Mouse (Mus musculus) MEL (cell line): ENCODE data around the gene Ptgir. TPM values are rescaled to one million over a fixed set of nuclear protein-coding genes. Genes with fewer than 3 reads are reported as not detected.

Experiments used
- DNase-seq: peaks from one replicate; pipeline ENCODE4 v3.0.0; 2011; ENCODE audit warnings: low read depth, low spot score
- H3K27ac ChIP-seq: 2 replicates; pipeline ENCODE4 v1.5.1; 2012; ENCODE audit warnings: low read depth, mild to moderate bottlenecking, control low read depth, low read length, moderate library complexity; ENCODE audit not compliant: control insufficient read depth
- H3K27me3 ChIP-seq, 2 experiments: fragments of 150-350 bp in 1 of 2; sonication (generic) in 1 of 2; 2 replicates each; pipeline ENCODE4 v1.6.1; 2012; ENCODE audit warnings: low read length in 2 of 2, mild to moderate bottlenecking in 2 of 2, improper control_type of control experiment in 1 of 2, moderate library complexity in 1 of 2; ENCODE audit not compliant: insufficient read depth in 2 of 2, control insufficient read depth in 1 of 2
- H3K36me3 ChIP-seq, 2 experiments: 2 replicates each; pipeline ENCODE4 v1.6.1; 2012 to 2014; ENCODE audit warnings: low read length in 2 of 2, improper control_type of control experiment in 1 of 2, inconsistent platforms in 1 of 2, mild to moderate bottlenecking in 1 of 2; ENCODE audit not compliant: insufficient read depth in 2 of 2, control insufficient read depth in 1 of 2
- H3K4me1 ChIP-seq, 2 experiments: fragments of 150-350 bp in 1 of 2; sonication (generic) in 1 of 2; 2 replicates each; pipeline ENCODE4 v1.6.1; 2012; ENCODE audit warnings: low read length in 2 of 2, improper control_type of control experiment in 1 of 2, mild to moderate bottlenecking in 1 of 2; ENCODE audit not compliant: insufficient read depth in 2 of 2, control insufficient read depth in 1 of 2
- H3K4me3 ChIP-seq, 2 experiments: fragments of 150-350 bp in 1 of 2; sonication (generic) in 1 of 2; 2 replicates each; pipeline ENCODE4 v1.5.1; 2012; ENCODE audit warnings: low read depth in 2 of 2, low read length in 2 of 2, mild to moderate bottlenecking in 2 of 2, moderate library complexity in 2 of 2, control low read depth in 1 of 2, improper control_type of control experiment in 1 of 2; ENCODE audit not compliant: control insufficient read depth in 1 of 2, insufficient read depth in 1 of 2
- H3K79me2 ChIP-seq: 2 replicates; pipeline ENCODE4 v1.6.1; 2012; ENCODE audit warnings: mild to moderate bottlenecking, low read length, moderate library complexity; ENCODE audit not compliant: control insufficient read depth, poor library complexity, insufficient read depth
- H3K9ac ChIP-seq: 2 replicates; pipeline ENCODE4 v1.6.1; 2012; ENCODE audit warnings: low read depth, mild to moderate bottlenecking, control low read depth, low read length, moderate library complexity; ENCODE audit not compliant: control insufficient read depth, poor library complexity, severe bottlenecking
- H3K9me3 ChIP-seq: fragments of 150-350 bp; sonication (generic); replicated peaks from 2 replicates; pipeline ENCODE4 v1.6.1; 2012; ENCODE audit warnings: mild to moderate bottlenecking, low read length, improper control_type of control experiment, moderate library complexity; ENCODE audit not compliant: insufficient read depth
- E2F4 ChIP-seq: IDR thresholded peaks from 2 replicates; pipeline ENCODE4 v1.6.1; 2011; ENCODE audit warnings: low read depth, low read length, improper control_type of control experiment, borderline replicate concordance
- ELF1 ChIP-seq: IDR thresholded peaks from 2 replicates; pipeline ENCODE4 v1.6.1; 2014; ENCODE audit warnings: low read depth, mild to moderate bottlenecking, inconsistent platforms, low read length, improper control_type of control experiment, moderate library complexity
- EP300 ChIP-seq, 2 experiments: IDR thresholded peaks; 2 replicates each; pipeline ENCODE4 v1.6.1; 2011; ENCODE audit warnings: improper control_type of control experiment in 2 of 2, low read length in 2 of 2, low read depth in 1 of 2, mild to moderate bottlenecking in 1 of 2
- GABPA ChIP-seq: IDR thresholded peaks from 2 replicates; pipeline ENCODE4 v1.6.1; 2012; ENCODE audit warnings: low read depth, mild to moderate bottlenecking, inconsistent platforms, low read length, improper control_type of control experiment, moderate library complexity
- HCFC1 ChIP-seq: IDR thresholded peaks from 2 replicates; pipeline ENCODE4 v1.6.1; 2012; ENCODE audit warnings: low read depth, mild to moderate bottlenecking, inconsistent platforms, low read length, improper control_type of control experiment, moderate library complexity
- JUND ChIP-seq: IDR thresholded peaks from 2 replicates; pipeline ENCODE4 v1.6.1; 2011; ENCODE audit warnings: low read depth, mild to moderate bottlenecking, improper control_type of control experiment, low read length
- KAT2A ChIP-seq: conservative IDR thresholded peaks from 2 replicates; pipeline ENCODE4 v1.6.1; 2012; ENCODE audit warnings: low read depth, low read length, improper control_type of control experiment, inconsistent platforms
- MAFK ChIP-seq: IDR thresholded peaks from 2 replicates; pipeline ENCODE4 v1.6.1; 2011; ENCODE audit warnings: low read depth, mild to moderate bottlenecking, low read length, improper control_type of control experiment, borderline replicate concordance
- MAZ ChIP-seq: IDR thresholded peaks from 2 replicates; pipeline ENCODE4 v1.6.1; 2012; ENCODE audit warnings: low read depth, mild to moderate bottlenecking, inconsistent platforms, low read length, improper control_type of control experiment
- MEF2A ChIP-seq: IDR thresholded peaks from 2 replicates; pipeline ENCODE4 v1.6.1; 2014; ENCODE audit warnings: low read depth, mild to moderate bottlenecking, inconsistent platforms, low read length, improper control_type of control experiment; ENCODE audit not compliant: poor library complexity, insufficient replicate concordance, severe bottlenecking; ENCODE audit errors: extremely low read depth
- MYB ChIP-seq: IDR thresholded peaks from 2 replicates; pipeline ENCODE4 v1.6.1; 2011; ENCODE audit warnings: mild to moderate bottlenecking, low read depth, low read length, improper control_type of control experiment
- MYC ChIP-seq: IDR thresholded peaks from 2 replicates; pipeline ENCODE4 v1.6.1; 2011; ENCODE audit warnings: low read depth, mild to moderate bottlenecking, low read length, improper control_type of control experiment, moderate library complexity
- NELFE ChIP-seq: IDR thresholded peaks from 2 replicates; pipeline ENCODE4 v1.6.1; 2011; ENCODE audit warnings: low read depth, low read length, improper control_type of control experiment
- POLR2AphosphoS5 ChIP-seq: IDR thresholded peaks from 2 replicates; pipeline ENCODE4 v1.6.1; 2012; ENCODE audit warnings: low read depth, borderline replicate concordance, mild to moderate bottlenecking, inconsistent platforms, low read length, moderate library complexity, mixed read lengths
- RCOR1 ChIP-seq: IDR thresholded peaks from 2 replicates; pipeline ENCODE4 v1.6.1; 2012; ENCODE audit warnings: low read depth, mild to moderate bottlenecking, inconsistent platforms, low read length, improper control_type of control experiment
- SMC3 ChIP-seq: IDR thresholded peaks from 2 replicates; pipeline ENCODE4 v1.6.1; 2011; ENCODE audit warnings: low read depth, low read length, improper control_type of control experiment
- TAL1 ChIP-seq: IDR thresholded peaks from 2 replicates; pipeline ENCODE4 v1.6.1; 2012; ENCODE audit warnings: mild to moderate bottlenecking, inconsistent platforms, low read length, moderate library complexity, mixed read lengths
- TCF12 ChIP-seq: IDR thresholded peaks from 2 replicates; pipeline ENCODE4 v1.6.1; 2014; ENCODE audit warnings: low read depth, mild to moderate bottlenecking, inconsistent platforms, low read length, improper control_type of control experiment, moderate library complexity
- USF1 ChIP-seq: IDR thresholded peaks from 2 replicates; pipeline ENCODE4 v1.6.1; 2014; ENCODE audit warnings: low read depth, mild to moderate bottlenecking, inconsistent platforms, low read length, improper control_type of control experiment, moderate library complexity
- USF2 ChIP-seq, 2 experiments: IDR thresholded peaks; 2 replicates each; pipeline ENCODE4 v1.6.1; 2011 to 2012; ENCODE audit warnings: improper control_type of control experiment in 2 of 2, low read length in 2 of 2, borderline replicate concordance in 1 of 2, inconsistent platforms in 1 of 2, low read depth in 1 of 2, mild to moderate bottlenecking in 1 of 2; ENCODE audit not compliant: insufficient read depth in 1 of 2
- ZKSCAN1 ChIP-seq: IDR thresholded peaks from 2 replicates; pipeline ENCODE4 v1.6.1; 2012; ENCODE audit warnings: low read depth, mild to moderate bottlenecking, inconsistent platforms, low read length, improper control_type of control experiment, moderate library complexity
- ZNF384 ChIP-seq: IDR thresholded peaks from 2 replicates; pipeline ENCODE4 v1.6.1; 2012; ENCODE audit warnings: low read depth, mild to moderate bottlenecking, inconsistent platforms, low read length, improper control_type of control experiment
- polyA plus RNA-seq, 2 experiments: library from polyadenylated mRNA; stranded (reverse) in 1 of 2; unstranded in 1 of 2; fragments of >175 nt in 1 of 2; fragments of >200 nt in 1 of 2; gene quantifications; 2 replicates each; pipeline versions ENCODE4 v1.2.1 to v1.2.4; 2012; ENCODE audit warnings: low replicate concordance in 2 of 2, low read depth in 1 of 2; ENCODE audit not compliant: insufficient read length in 2 of 2, insufficient read depth in 1 of 2, missing spikeins in 1 of 2
- total RNA-seq: library from RNA; depleted of rRNA; stranded (reverse); fragments of 300-350 nt; gene quantifications from 2 replicates; pipeline ENCODE4 v1.2.3, GENCODE M21; 2012

Ptgir gene
- total and polyA plus RNA-seq, 3 experiments = 22.8 to 23.7 TPM; not detected in 1

GRCm38 (mm10) chr7:16919395-16920149 is 13.3 kb downstream of the Ptgir start:
- Histone ChIP-seq H3K79me2 (peaks cover 43% of the 10 kb centered on the region), H3K36me3 (peaks cover 0 to 10% of the 10 kb centered on the region in 2 experiments; a peak in 2 of 4 replicates), H3K4me1 (peaks cover 0 to 10% of the 10 kb centered on the region in 2 experiments; a peak in 3 of 4 replicates), H3K9ac (no peak overlapping the region), H3K27ac (no peak overlapping the region), H3K9me3 (no peaks in the 10 kb centered on the region), H3K4me3 (no peak overlapping the region), H3K27me3 (no peaks in the 10 kb centered on the region)
- TF ChIP-seq EP300 (IDR thresholded peaks at IDR 0.05; ENCODE audit: low read depth in 1 of 2, low read length in 2 of 2) = 0 out of 4 replicates have a peak, but pooled peaks of 1 of the 2 experiments have one; percentile 19
- TF ChIP-seq TCF12 = peak; percentile 26; the same call in 1 of the 2 replicates
- peak; percentile 52 for TF ChIP-seq TAL1
- TF ChIP-seq MEF2A = no peak
- TF ChIP-seq ZNF384 = no peak
- no peak for DNase-seq

DNA sequence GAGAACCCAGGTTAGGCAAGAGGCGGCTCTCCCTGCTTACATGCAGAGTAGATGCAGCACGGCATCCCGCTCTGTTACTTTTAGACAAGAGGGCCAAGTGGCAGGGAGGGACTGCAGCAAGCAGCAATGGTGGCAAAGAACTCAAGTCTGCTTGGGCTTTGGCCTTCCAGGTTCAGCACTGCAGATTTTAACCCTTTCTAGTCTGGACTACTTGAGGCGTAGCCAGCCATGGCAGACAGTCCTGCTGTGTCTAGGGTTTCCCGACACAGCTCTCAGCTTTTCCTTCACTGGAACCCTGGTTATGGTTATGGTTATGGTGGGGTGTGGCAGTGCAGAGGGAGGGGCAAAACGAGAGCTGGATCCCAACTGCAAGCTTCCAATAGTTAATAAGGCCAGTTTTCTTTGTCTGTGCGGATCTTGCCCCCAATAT is 13.9 kb downstream of the Ptgir start:
- peaks cover 0 to 13% of the 10 kb centered on the region in 2 experiments; a peak in 3 of 4 replicates for H3K4me1 ChIP-seq

GRCm38 (mm10) chr7:16920818-16921791 is 14.8 kb downstream of the Ptgir start:
- H3K27me3 ChIP-seq = no peaks in the 10 kb centered on the region
- H3K36me3 ChIP-seq = peaks cover 0 to 13% of the 10 kb centered on the region in 2 experiments; a peak in 2 of 4 replicates
- H3K9me3 ChIP-seq = no peaks in the 10 kb centered on the region
- no peak overlapping the region for H3K27ac ChIP-seq
- H3K9ac ChIP-seq = no peak overlapping the region
- DNase-seq = no peak
- H3K4me1 ChIP-seq = peaks cover 0 to 13% of the 10 kb centered on the region in 2 experiments; a peak in 3 of 4 replicates
- no peak overlapping the region for H3K4me3 ChIP-seq
- no peak for TF ChIP-seq RCOR1
- TF ChIP-seq HCFC1 = no peak
- TF ChIP-seq SMC3 = no peak
- no peak for TF ChIP-seq MAFK
- no peak for TF ChIP-seq NELFE
- TF ChIP-seq E2F4 = no peak
- TF ChIP-seq TCF12 = no peak
- TF ChIP-seq MYB = no peak
- no peak for TF ChIP-seq EP300 (IDR thresholded peaks at IDR 0.05; ENCODE audit: low read depth in 1 of 2, low read length in 2 of 2)
- TF ChIP-seq MYC = no peak
- no peak for TF ChIP-seq USF1
- TF ChIP-seq ELF1 = no peak
- TF ChIP-seq TAL1 = no peak
- no peak for TF ChIP-seq GABPA
- H3K79me2 ChIP-seq = peaks cover 43% of the 10 kb centered on the region

More for the DNA sequence above, 13.9 kb downstream of the Ptgir start:
- no peak overlapping the region for H3K9ac ChIP-seq
- H3K4me3 ChIP-seq = no peak overlapping the region
- no peak for DNase-seq
- no peaks in the 10 kb centered on the region for H3K9me3 ChIP-seq
- no peak for TF ChIP-seq KAT2A
- no peak for TF ChIP-seq MYB
- TF ChIP-seq TAL1 = no peak
- TF ChIP-seq NELFE = no peak
- no peak for TF ChIP-seq USF2 (IDR thresholded peaks at IDR 0.05; ENCODE audit: borderline replicate concordance in 1 of 2, insufficient read depth in 1 of 2, low read depth in 1 of 2, low read length in 2 of 2)
- no peak for TF ChIP-seq TCF12
- no peak for TF ChIP-seq MAZ
- TF ChIP-seq ZKSCAN1 = no peak
- TF ChIP-seq POLR2AphosphoS5 = no peak
- TF ChIP-seq JUND = no peak
- peaks cover 43% of the 10 kb centered on the region for H3K79me2 ChIP-seq
- H3K36me3 ChIP-seq = peaks cover 0 to 13% of the 10 kb centered on the region in 2 experiments; a peak in 2 of 4 replicates
- no peaks in the 10 kb centered on the region for H3K27me3 ChIP-seq
- no peak overlapping the region for H3K27ac ChIP-seq
